Mouse (Mus musculus) stomach, embryonic 14.5 days (tissue): ENCODE measurements around the gene March7. TPM values are rescaled to one million over a fixed set of nuclear protein-coding genes. Genes with fewer than 3 reads are reported as not detected.
A peak's percentile ranks its signal among the peaks of the same experiment; 100 is the strongest.

Source experiments
- ATAC-seq: fragments of 200-750 bp; cut with Nextera tagmentation; 2 replicates; pipeline ENCODE4 v1.8.0; 2017; ENCODE audit warnings: low read depth, moderate TSS enrichment; ENCODE audit not compliant: insufficient number of reproducible peaks, insufficient read depth, low FRiP score
- H3K27ac ChIP-seq: fragments of 300-500 bp; sonication (generic); 2 replicates; pipeline ENCODE4 v1.5.1; 2014; ENCODE audit warnings: mild to moderate bottlenecking, low read length, moderate library complexity, mixed read lengths
- H3K27me3 ChIP-seq: fragments of 300-500 bp; sonication (generic); 2 replicates; pipeline ENCODE4 v1.6.1; 2014; ENCODE audit warnings: low read length, control low read depth, mixed read lengths; ENCODE audit not compliant: control insufficient read depth, insufficient read depth
- H3K36me3 ChIP-seq: fragments of 300-500 bp; sonication (generic); 2 replicates; pipeline ENCODE4 v1.6.1; 2014; ENCODE audit warnings: mild to moderate bottlenecking, control low read depth, low read length, moderate library complexity, mixed read lengths; ENCODE audit not compliant: control insufficient read depth, insufficient read depth
- H3K4me1 ChIP-seq: fragments of 300-500 bp; sonication (generic); 2 replicates; pipeline ENCODE4 v1.6.1; 2014; ENCODE audit warnings: low read length, control low read depth, mixed read lengths; ENCODE audit not compliant: control insufficient read depth, insufficient read depth
- H3K4me2 ChIP-seq: fragments of 300-500 bp; sonication (generic); replicated peaks from 2 replicates; pipeline ENCODE4 v1.6.1; 2014; ENCODE audit warnings: low read depth, low read length, control low read depth
- H3K4me3 ChIP-seq: fragments of 300-500 bp; sonication (generic); 2 replicates; pipeline ENCODE4 v1.5.1; 2014; ENCODE audit warnings: low read depth, low read length, control low read depth
- H3K9ac ChIP-seq: fragments of 300-500 bp; sonication (generic); replicated peaks from 2 replicates; pipeline ENCODE4 v1.6.1; 2014; ENCODE audit warnings: low read depth, mild to moderate bottlenecking, control low read depth, low read length, moderate library complexity, mixed read lengths
- H3K9me3 ChIP-seq: fragments of 300-500 bp; sonication (generic); 2 replicates; pipeline ENCODE4 v1.6.1; 2016; ENCODE audit warnings: low read depth, low read length, control low read depth; ENCODE audit not compliant: control insufficient read depth
- WGBS: fragments of 180-500 bp; shearing (Covaris S2); extraction: QIAGEN DNeasy Blood & Tissue Kit; methylation state at CpG from one replicate; pipeline ENCODE4 v1.1.7; 2014; 5-methylcytosine and 5-hydroxymethylcytosine counted together
- polyA plus RNA-seq: library from polyadenylated mRNA; unstranded; fragments of >200 nt; fragmentation: Nextera tagmentation; extraction: Ambion mirVana; gene quantifications from 2 replicates; pipeline ENCODE4 v1.2.1, GENCODE M21; 2014

Gene March7
- polyA plus RNA-seq, 1 experiment from 2014 or later = 79.3 TPM

- H3K4me2 ChIP-seq = no peak overlapping the region
- no peaks in the 10 kb centered on the region for H3K27me3 ChIP-seq
- no peak overlapping the region for H3K4me3 ChIP-seq
- H3K9ac ChIP-seq = no peak overlapping the region
- WGBS = 84% methylated on average over 6 of the region's 6 CpGs
- H3K36me3 ChIP-seq = peaks cover 3% of the 10 kb centered on the region; the same call in 1 of the 2 replicates
- no peaks in the 10 kb centered on the region for H3K4me1 ChIP-seq
- H3K9me3 ChIP-seq = no peaks in the 10 kb centered on the region
- H3K27ac ChIP-seq = no peak overlapping the region
- no peak for ATAC-seq
Observed at GRCm38 (mm10) chr2:60204162-60204561, 5.5 kb upstream of the March7 start.

GRCm38 (mm10) chr2:60205795-60206194 lies 3.9 kb upstream of the March7 start:
- no peak overlapping the region for H3K9ac ChIP-seq
- ATAC-seq = no peak
- no peak overlapping the region for H3K4me3 ChIP-seq
- H3K27me3 ChIP-seq = no peaks in the 10 kb centered on the region
- WGBS = 79% methylated on average over 6 of the region's 6 CpGs
- H3K36me3 ChIP-seq = peaks cover 3% of the 10 kb centered on the region; the same call in 1 of the 2 replicates
- no peak overlapping the region for H3K4me2 ChIP-seq
- H3K9me3 ChIP-seq = no peaks in the 10 kb centered on the region
- H3K4me1 ChIP-seq = peaks cover 1% of the 10 kb centered on the region; the same call in 1 of the 2 replicates
- no peak overlapping the region for H3K27ac ChIP-seq

- H3K9ac ChIP-seq = peak overlapping the region; percentile 95
- ATAC-seq = 0 out of 2 replicates have a peak, but pooled peaks have one; percentile 25
- H3K27ac ChIP-seq = peak overlapping the region; percentile 76
- under 1% methylated on average over 35 of the region's 35 CpGs for WGBS
- H3K27me3 ChIP-seq = no peaks in the 10 kb centered on the region
- peaks cover 11% of the 10 kb centered on the region; the same call in 1 of the 2 replicates for H3K4me1 ChIP-seq
- peaks cover 6% of the 10 kb centered on the region; the same call in 1 of the 2 replicates for H3K36me3 ChIP-seq
- H3K4me2 ChIP-seq = peak overlapping the region; percentile 69
- H3K4me3 ChIP-seq = peak overlapping the region; percentile 90
- no peaks in the 10 kb centered on the region for H3K9me3 ChIP-seq
Observed at GRCm38 (mm10) chr2:60209122-60209611, 520 bp upstream of the March7 start.

GRCm38 (mm10) chr2:60210821-60211220 lies 1.1 kb downstream of the March7 start:
- Histone ChIP-seq H3K4me1 (peaks cover 11% of the 10 kb centered on the region; the same call in 1 of the 2 replicates), H3K27me3 (no peaks in the 10 kb centered on the region), H3K9me3 (no peaks in the 10 kb centered on the region), H3K36me3 (peaks cover 4% of the 10 kb centered on the region; the same call in 1 of the 2 replicates), H3K27ac (no peak overlapping the region), H3K4me2 (peak overlapping the region; percentile 81), H3K4me3 (peak overlapping the region; percentile 90), H3K9ac (peak overlapping the region; percentile 95; the same call in 1 of the 2 replicates)
- 19% methylated on average over 5 of the region's 5 CpGs for WGBS
- ATAC-seq = no peak

GRCm38 (mm10) chr2:60212488-60212887 lies 2.8 kb downstream of the March7 start:
- H3K4me3 ChIP-seq = no peak overlapping the region
- H3K4me2 ChIP-seq = no peak overlapping the region
- no peaks in the 10 kb centered on the region for H3K27me3 ChIP-seq
- H3K9ac ChIP-seq = no peak overlapping the region
- ATAC-seq = no peak
- H3K9me3 ChIP-seq = no peaks in the 10 kb centered on the region
- no peak overlapping the region for H3K27ac ChIP-seq
- peaks cover 14% of the 10 kb centered on the region; the same call in 1 of the 2 replicates for H3K4me1 ChIP-seq
- 0 out of 2 replicates have a peak, but pooled peaks cover 2% of the 10 kb centered on the region for H3K36me3 ChIP-seq

GRCm38 (mm10) chr2:60214683-60215082 lies 5.0 kb downstream of the March7 start:
- no peak overlapping the region for H3K4me2 ChIP-seq
- 0 out of 2 replicates have a peak, but pooled peaks cover 2% of the 10 kb centered on the region for H3K36me3 ChIP-seq
- no peaks in the 10 kb centered on the region for H3K9me3 ChIP-seq
- 93% methylated on average over 2 of the region's 2 CpGs for WGBS
- H3K4me1 ChIP-seq = peaks cover 14% of the 10 kb centered on the region; the same call in 1 of the 2 replicates
- H3K27ac ChIP-seq = no peak overlapping the region
- H3K4me3 ChIP-seq = no peak overlapping the region
- H3K27me3 ChIP-seq = no peaks in the 10 kb centered on the region
- H3K9ac ChIP-seq = no peak overlapping the region
- ATAC-seq = no peak

- WGBS = 77% methylated on average over 4 of the region's 4 CpGs
- no peaks in the 10 kb centered on the region for H3K9me3 ChIP-seq
- no peaks in the 10 kb centered on the region for H3K27me3 ChIP-seq
- ATAC-seq = no peak
- peaks cover 10% of the 10 kb centered on the region; the same call in 1 of the 2 replicates for H3K4me1 ChIP-seq
- no peak overlapping the region for H3K9ac ChIP-seq
- H3K4me2 ChIP-seq = no peak overlapping the region
- H3K27ac ChIP-seq = no peak overlapping the region
- H3K4me3 ChIP-seq = no peak overlapping the region
- no peaks in the 10 kb centered on the region for H3K36me3 ChIP-seq
Observed at GRCm38 (mm10) chr2:60216547-60217153, 7.0 kb downstream of the March7 start.

- peaks cover 5% of the 10 kb centered on the region; the same call in 1 of the 2 replicates for H3K4me1 ChIP-seq
- no peak overlapping the region for H3K4me2 ChIP-seq
- H3K36me3 ChIP-seq = no peaks in the 10 kb centered on the region
- no peak overlapping the region for H3K9ac ChIP-seq
- no peak overlapping the region for H3K4me3 ChIP-seq
- H3K27ac ChIP-seq = no peak overlapping the region
- H3K27me3 ChIP-seq = no peaks in the 10 kb centered on the region
- no peaks in the 10 kb centered on the region for H3K9me3 ChIP-seq
- ATAC-seq = no peak
- 77% methylated on average over 6 of the region's 6 CpGs for WGBS
Observed at GRCm38 (mm10) chr2:60217620-60218019, 7.9 kb downstream of the March7 start.
